Mouse (Mus musculus): ENCODE results near the gene Nup88.
"Not testable (repeated sequence)": the region's sequence is repeated elsewhere in the genome, so short reads cannot be mapped to it uniquely, and the experiment has no call there.

Gene Nup88

GRCm38 (mm10) chr11:70970560-70971540 lies 1.1 kb upstream of the Nup88 start:
- no peak for DNase-seq (ENCODE audit: low read depth in 2 of 2, low spot score in 2 of 2)

DNA sequence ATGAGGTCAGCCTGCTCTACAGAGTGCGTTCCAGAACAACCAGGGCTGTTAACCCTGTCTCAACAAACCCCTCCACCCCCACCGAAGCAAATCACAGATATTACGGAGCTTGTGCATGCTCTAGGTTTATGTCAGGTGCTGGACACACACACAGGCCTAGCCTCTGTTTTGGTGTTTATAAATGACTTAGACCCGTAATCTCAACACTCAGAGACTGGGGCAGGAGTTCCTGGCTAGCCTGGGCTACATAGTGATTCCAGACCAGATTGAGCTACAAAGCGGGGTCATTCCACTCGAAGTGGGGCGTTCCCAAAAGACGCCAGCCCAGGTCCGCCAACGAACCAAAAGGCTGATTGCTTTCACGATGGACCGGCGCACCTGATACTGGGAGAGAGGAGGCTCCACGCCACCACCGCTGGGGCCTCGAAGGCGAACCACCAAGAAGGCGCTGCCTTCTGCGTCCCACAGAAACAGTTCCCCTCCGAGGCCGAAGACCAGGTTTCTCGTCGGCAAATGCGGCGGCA lies 440 bp downstream of the Nup88 start:
- DNase-seq (ENCODE audit: low read depth in 2 of 2, low spot score in 2 of 2) = no peak

DNA sequence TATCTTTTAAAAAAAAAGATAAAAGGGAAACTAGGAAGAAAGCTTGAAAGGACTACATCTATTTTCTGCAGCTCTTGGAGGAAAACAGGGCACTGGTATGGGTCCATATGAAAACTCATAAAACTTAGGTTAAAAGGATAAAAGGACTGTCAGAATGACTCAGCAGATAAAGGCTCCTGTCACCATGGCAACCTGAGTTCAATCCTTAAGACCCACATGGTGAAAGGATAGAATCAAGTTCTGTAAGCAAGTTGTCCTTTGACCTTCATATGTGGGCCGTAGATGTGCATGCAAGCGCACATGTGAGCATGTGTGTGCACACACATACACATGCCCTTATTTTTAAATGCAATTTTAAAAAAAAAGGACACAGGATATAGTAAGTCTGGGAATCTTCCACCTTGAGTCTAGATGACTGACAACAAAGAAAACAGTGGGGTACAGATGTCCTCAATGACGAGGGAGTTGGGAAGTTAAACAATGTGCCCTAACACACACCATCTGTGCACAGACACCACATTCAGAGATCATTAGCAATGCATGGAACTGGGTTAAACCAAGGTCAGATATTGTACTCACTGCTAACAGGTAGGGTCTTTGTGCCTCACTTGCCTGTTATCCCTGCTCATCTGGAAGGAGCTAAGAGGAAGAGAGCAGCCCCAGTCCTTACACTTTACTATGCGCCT lies 5.4 kb downstream of the Nup88 start:
- DNase-seq (ENCODE audit: low read depth in 2 of 2, low spot score in 2 of 2) = no peak

GRCm38 (mm10) chr11:70960786-70961554 lies 8.8 kb downstream of the Nup88 start:
- DNase-seq (ENCODE audit: low read depth in 2 of 2, low spot score in 2 of 2) = no peak

DNA sequence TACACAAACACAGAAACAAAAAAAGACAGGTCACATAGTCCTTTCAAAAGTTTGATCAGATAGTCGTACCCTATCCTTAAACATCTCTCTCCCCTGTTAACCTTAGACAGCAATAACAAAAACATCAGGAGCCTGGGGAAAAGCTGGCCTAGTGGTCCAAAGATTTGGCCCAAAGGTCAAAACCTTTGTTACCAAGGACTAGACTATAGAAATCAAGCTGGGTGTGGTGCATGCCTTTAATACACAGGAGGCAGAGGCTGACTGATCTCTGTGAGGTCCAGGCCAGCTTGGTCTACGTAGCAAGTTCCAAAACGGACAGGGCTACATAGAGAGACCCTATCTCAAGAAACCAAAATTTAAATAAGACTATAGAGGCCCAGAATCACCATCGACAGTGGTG lies 15.1 kb downstream of the Nup88 start:
- DNase-seq (ENCODE audit: low read depth in 2 of 2, low spot score in 2 of 2) = no peak

- no peak for DNase-seq (ENCODE audit: low read depth in 2 of 2, low spot score in 2 of 2)
Measured at GRCm38 (mm10) chr11:70944935-70945817, 24.6 kb downstream of the Nup88 start.

GRCm38 (mm10) chr11:70943651-70944050 lies 26.1 kb downstream of the Nup88 start:
- no peak for DNase-seq (ENCODE audit: low read depth in 2 of 2, low spot score in 2 of 2)

- no peak for DNase-seq (ENCODE audit: low read depth in 2 of 2, low spot score in 2 of 2)
Measured at GRCm38 (mm10) chr11:70942596-70942995, 27.2 kb downstream of the Nup88 start.

GRCm38 (mm10) chr11:70935316-70935715 lies 34.5 kb downstream of the Nup88 start:
- no peak for DNase-seq (ENCODE audit: low read depth in 2 of 2, low spot score in 2 of 2)

DNA sequence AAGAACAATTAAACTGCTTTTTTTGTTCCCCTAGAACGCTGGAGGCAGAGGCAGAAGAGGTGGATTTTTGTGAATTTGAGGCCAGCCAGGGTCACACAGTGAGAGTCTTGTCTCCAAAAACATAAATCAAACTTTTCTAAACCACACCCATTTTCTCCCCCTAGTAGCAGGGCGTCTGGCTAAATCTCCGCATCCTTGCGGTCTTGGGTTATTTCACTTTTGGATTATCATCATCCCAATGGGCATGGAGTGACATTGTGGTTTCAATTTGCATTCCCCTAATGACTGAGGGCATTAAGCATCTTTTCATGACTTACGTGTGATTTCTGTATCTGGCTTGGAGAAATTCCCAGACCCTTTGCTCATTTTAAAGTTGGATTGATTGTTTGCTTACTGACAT lies 38.3 kb downstream of the Nup88 start:
- no peak for DNase-seq (ENCODE audit: low read depth in 2 of 2, low spot score in 2 of 2)

- DNase-seq (ENCODE audit: low read depth in 2 of 2, low spot score in 2 of 2) = no peak
Measured at GRCm38 (mm10) chr11:70919524-70919923, 50.2 kb downstream of the Nup88 start.

DNA sequence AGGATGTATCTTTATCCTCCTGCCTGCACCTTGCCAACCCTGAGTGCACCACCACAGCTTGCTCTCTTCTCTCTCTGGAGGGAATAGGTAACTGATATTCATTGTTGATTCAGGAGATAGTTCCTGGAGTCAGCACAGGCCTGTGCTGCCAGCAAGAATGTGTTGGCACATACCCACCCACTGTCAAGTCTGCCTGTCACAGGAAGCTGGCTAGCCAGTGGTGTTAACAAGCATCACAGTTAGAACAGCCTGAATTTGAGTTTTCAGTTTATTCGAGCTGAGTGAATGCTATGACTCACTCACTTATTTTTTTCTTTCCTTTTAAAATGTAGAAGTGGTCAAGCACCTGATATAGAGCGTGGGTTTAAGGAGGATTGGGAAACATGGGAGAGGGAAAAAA lies 51.9 kb downstream of the Nup88 start:
- no peak for DNase-seq (ENCODE audit: low read depth in 2 of 2, low spot score in 2 of 2)

DNA sequence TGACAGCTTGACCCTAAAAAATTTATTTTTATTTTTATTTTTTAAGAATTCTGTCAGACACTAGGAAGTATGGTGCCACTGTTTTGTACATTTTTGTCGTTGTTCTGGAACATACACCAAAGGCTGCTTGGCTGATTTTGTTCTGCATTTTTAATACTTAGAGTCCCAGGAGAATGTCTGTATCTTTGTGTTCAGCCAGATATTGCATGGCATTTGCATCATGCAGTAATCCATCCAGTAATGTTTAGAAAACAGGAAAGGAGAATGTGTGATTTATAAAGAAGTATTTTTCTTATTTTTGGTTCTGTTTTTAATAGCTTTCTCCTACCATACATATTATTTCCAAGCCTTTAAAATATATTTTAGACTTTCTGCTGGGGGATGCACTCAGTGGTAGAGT lies 57.9 kb downstream of the Nup88 start:
- no peak for DNase-seq (ENCODE audit: low read depth in 2 of 2, low spot score in 2 of 2)

- DNase-seq (ENCODE audit: low read depth in 2 of 2, low spot score in 2 of 2) = no peak
Measured at GRCm38 (mm10) chr11:70911323-70911722, 58.5 kb downstream of the Nup88 start.

DNA sequence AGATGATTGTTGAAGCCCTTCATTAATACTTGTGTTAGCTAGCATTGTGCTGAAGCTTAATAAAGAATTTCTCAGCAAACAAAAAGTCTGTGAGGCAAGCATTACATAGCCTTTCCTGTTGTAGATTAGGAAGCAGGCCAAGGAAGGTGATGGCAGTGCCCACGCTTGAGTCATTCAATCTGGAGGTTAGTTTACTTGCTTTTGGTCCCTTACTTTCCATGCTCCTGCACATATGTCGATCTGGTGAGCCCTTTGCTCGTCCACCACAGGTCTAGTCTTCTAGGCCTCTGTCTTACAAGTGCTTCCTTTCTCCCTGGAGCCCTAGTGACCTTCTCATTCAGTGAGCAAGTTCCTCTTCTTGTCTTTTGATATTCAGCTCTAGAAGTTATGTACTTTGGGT lies 63.1 kb downstream of the Nup88 start:
- DNase-seq (ENCODE audit: low read depth in 2 of 2, low spot score in 2 of 2) = no peak

DNA sequence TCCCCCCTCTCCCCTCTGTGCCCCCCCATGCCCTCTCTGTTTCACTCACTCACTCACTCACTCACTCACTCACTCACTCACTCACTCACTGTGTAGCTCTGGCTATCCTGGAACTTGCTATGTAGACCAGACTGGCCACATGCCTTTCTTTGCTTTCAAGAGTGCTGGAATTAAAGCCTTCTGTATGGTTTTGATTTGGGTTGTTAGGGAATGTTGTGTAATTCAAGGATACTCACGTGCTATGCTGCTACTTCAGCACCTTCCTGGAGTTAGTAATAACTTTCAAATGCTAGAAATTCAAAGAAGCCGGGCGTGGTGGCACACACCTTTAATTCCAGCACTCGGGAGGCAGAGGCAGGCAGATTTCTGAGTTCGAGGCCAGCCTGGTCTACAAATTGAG lies 71.6 kb downstream of the Nup88 start:
- DNase-seq (ENCODE audit: low read depth in 2 of 2, low spot score in 2 of 2) = not testable (repeated sequence)

- DNase-seq (ENCODE audit: low read depth in 2 of 2, low spot score in 2 of 2) = no peak
Measured at GRCm38 (mm10) chr11:70897680-70898079, 72.1 kb downstream of the Nup88 start.
